Mouse (Mus musculus) CH12.LX (cell line): Measurements from ENCODE around the gene Abat. TPM values are rescaled to one million over a fixed set of nuclear protein-coding genes. Genes with fewer than 3 reads are reported as not detected.

Experiments used
- DNase-seq: peaks from one replicate; pipeline ENCODE4 v3.0.0-alpha.2; 2013; ENCODE audit errors: extremely low read depth
- H3K27ac ChIP-seq: 2 replicates; pipeline ENCODE4 v1.5.1; 2012; ENCODE audit warnings: low read depth, mild to moderate bottlenecking, control low read depth, moderate library complexity; ENCODE audit not compliant: insufficient read depth
- H3K27me3 ChIP-seq: replicated peaks from 2 replicates; pipeline ENCODE3; 2012; ENCODE audit warnings: inconsistent platforms
- H3K36me3 ChIP-seq, 2 experiments: replicated peaks in 1 of 2; 2 replicates each; pipeline versions ENCODE3 to v1.6.1; 2012; ENCODE audit warnings: inconsistent platforms in 1 of 2, low read length in 1 of 2, mild to moderate bottlenecking in 1 of 2, mixed read lengths in 1 of 2, moderate library complexity in 1 of 2; ENCODE audit not compliant: control insufficient read depth in 1 of 2, insufficient read depth in 1 of 2
- H3K4me1 ChIP-seq, 2 experiments: 2 replicates each; pipeline ENCODE4 v1.6.1; 2012; ENCODE audit warnings: inconsistent platforms in 1 of 2, moderate library complexity in 1 of 2; ENCODE audit not compliant: insufficient read depth in 2 of 2, control insufficient read depth in 1 of 2
- H3K4me2 ChIP-seq: 2 replicates; pipeline ENCODE4 v1.6.1; 2012; ENCODE audit warnings: low read depth, mild to moderate bottlenecking, control low read depth; ENCODE audit not compliant: poor library complexity, insufficient read depth, severe bottlenecking
- H3K4me3 ChIP-seq, 3 experiments: fragments of 150-350 bp in 1 of 3; sonication (generic) in 1 of 3; replicated peaks in 1 of 3; 2 replicates each; pipeline versions ENCODE3 to v1.5.1; 2011 to 2012; ENCODE audit warnings: low read depth in 2 of 3, low read length in 2 of 3, mild to moderate bottlenecking in 2 of 3, moderate library complexity in 2 of 3, control low read depth in 1 of 3, improper control_type of control experiment in 1 of 3, inconsistent platforms in 1 of 3, mixed read lengths in 1 of 3; ENCODE audit not compliant: poor library complexity in 1 of 3
- H3K79me2 ChIP-seq: replicated peaks from 2 replicates; pipeline ENCODE4 v1.6.1; 2012; ENCODE audit warnings: mild to moderate bottlenecking, moderate library complexity; ENCODE audit not compliant: control insufficient read depth, poor library complexity, insufficient read depth, severe bottlenecking; ENCODE audit errors: extremely low read depth
- H3K9ac ChIP-seq: 2 replicates; pipeline ENCODE4 v1.6.1; 2012; ENCODE audit warnings: low read depth, mild to moderate bottlenecking, control low read depth, moderate library complexity; ENCODE audit not compliant: insufficient read depth
- H3K9me3 ChIP-seq: replicated peaks from 2 replicates; pipeline ENCODE3; 2012; ENCODE audit warnings: low read length, inconsistent platforms, mixed read lengths
- BHLHE40 ChIP-seq: IDR thresholded peaks from 2 replicates; pipeline ENCODE4 v1.6.1; 2011; ENCODE audit warnings: mild to moderate bottlenecking, low read depth, low read length, improper control_type of control experiment
- CHD2 ChIP-seq: IDR thresholded peaks from 2 replicates; pipeline ENCODE4 v1.6.1; 2011; ENCODE audit warnings: low read length, improper control_type of control experiment
- CTCF ChIP-seq, 2 experiments: IDR thresholded peaks in 1 of 2; conservative IDR thresholded peaks in 1 of 2; 2 replicates each; pipeline ENCODE4 v1.5.1; 2011 to 2012; ENCODE audit warnings: low read depth in 2 of 2, low read length in 2 of 2, improper control_type of control experiment in 1 of 2, inconsistent platforms in 1 of 2, mild to moderate bottlenecking in 1 of 2, moderate library complexity in 1 of 2
- E2F4 ChIP-seq: IDR thresholded peaks from 2 replicates; pipeline ENCODE4 v1.6.1; 2011; ENCODE audit warnings: low read depth, low read length, improper control_type of control experiment; ENCODE audit not compliant: insufficient replicate concordance
- ELF1 ChIP-seq: IDR thresholded peaks from 2 replicates; pipeline ENCODE4 v1.6.1; 2014; ENCODE audit warnings: low read depth, mild to moderate bottlenecking, inconsistent platforms, low read length, improper control_type of control experiment
- EP300 ChIP-seq: IDR thresholded peaks from 2 replicates; pipeline ENCODE4 v1.6.1; 2011; ENCODE audit warnings: low read length, improper control_type of control experiment
- ETS1 ChIP-seq: conservative IDR thresholded peaks from 2 replicates; pipeline ENCODE4 v1.6.1; 2012; ENCODE audit warnings: low read depth, mild to moderate bottlenecking, inconsistent platforms, low read length, improper control_type of control experiment, moderate library complexity
- GABPA ChIP-seq: IDR thresholded peaks from 2 replicates; pipeline ENCODE4 v1.6.1; 2012; ENCODE audit warnings: low read depth, low read length, improper control_type of control experiment, inconsistent platforms; ENCODE audit not compliant: insufficient replicate concordance
- IRF4 ChIP-seq: IDR thresholded peaks from 2 replicates; pipeline ENCODE4 v1.6.1; 2014; ENCODE audit warnings: low read depth, mild to moderate bottlenecking, inconsistent platforms, low read length, improper control_type of control experiment
- MAFK ChIP-seq: IDR thresholded peaks from 2 replicates; pipeline ENCODE4 v1.6.1; 2011; ENCODE audit warnings: low read length, improper control_type of control experiment; ENCODE audit not compliant: insufficient replicate concordance
- MAX ChIP-seq: IDR thresholded peaks from 2 replicates; pipeline ENCODE4 v1.6.1; 2011; ENCODE audit warnings: low read length, improper control_type of control experiment
- MAZ ChIP-seq: IDR thresholded peaks from 2 replicates; pipeline ENCODE4 v1.6.1; 2012; ENCODE audit warnings: low read depth, mild to moderate bottlenecking, inconsistent platforms, low read length, improper control_type of control experiment, moderate library complexity
- MEF2A ChIP-seq: IDR thresholded peaks from 2 replicates; pipeline ENCODE4 v1.6.1; 2014; ENCODE audit warnings: low read depth, mild to moderate bottlenecking, inconsistent platforms, low read length, improper control_type of control experiment, borderline replicate concordance
- MXI1 ChIP-seq: IDR thresholded peaks from 2 replicates; pipeline ENCODE4 v1.6.1; 2011; ENCODE audit warnings: mild to moderate bottlenecking, low read depth, low read length, improper control_type of control experiment
- MYC ChIP-seq: IDR thresholded peaks from 2 replicates; pipeline ENCODE4 v1.6.1; 2011; ENCODE audit warnings: low read depth, mild to moderate bottlenecking, improper control_type of control experiment, low read length
- NELFE ChIP-seq: IDR thresholded peaks from 2 replicates; pipeline ENCODE4 v1.6.1; 2011; ENCODE audit warnings: low read depth, low read length, improper control_type of control experiment
- NRF1 ChIP-seq: IDR thresholded peaks from 2 replicates; pipeline ENCODE4 v1.6.1; 2014; ENCODE audit warnings: low read depth, mild to moderate bottlenecking, inconsistent platforms, low read length, improper control_type of control experiment, moderate library complexity
- POLR2A ChIP-seq: IDR thresholded peaks from 2 replicates; pipeline ENCODE4 v1.6.1; 2011; ENCODE audit warnings: low read depth, mild to moderate bottlenecking, improper control_type of control experiment, low read length
- RCOR1 ChIP-seq: conservative IDR thresholded peaks from 2 replicates; pipeline ENCODE4 v1.6.1; 2012; ENCODE audit warnings: low read depth, mild to moderate bottlenecking, inconsistent platforms, low read length, improper control_type of control experiment
- SMC3 ChIP-seq: IDR thresholded peaks from 2 replicates; pipeline ENCODE4 v1.6.1; 2011; ENCODE audit warnings: low read depth, low read length, improper control_type of control experiment
- TCF12 ChIP-seq: IDR thresholded peaks from 2 replicates; pipeline ENCODE4 v1.6.1; 2014; ENCODE audit warnings: low read depth, mild to moderate bottlenecking, inconsistent platforms, low read length, improper control_type of control experiment
- USF1 ChIP-seq: IDR thresholded peaks from 2 replicates; pipeline ENCODE4 v1.6.1; 2014; ENCODE audit warnings: low read depth, mild to moderate bottlenecking, inconsistent platforms, low read length, improper control_type of control experiment
- USF2 ChIP-seq: conservative IDR thresholded peaks from 2 replicates; pipeline ENCODE4 v1.6.1; 2011; ENCODE audit warnings: low read depth, low read length, improper control_type of control experiment
- ZKSCAN1 ChIP-seq: IDR thresholded peaks from 2 replicates; pipeline ENCODE4 v1.6.1; 2012; ENCODE audit warnings: low read depth, inconsistent platforms, low read length, improper control_type of control experiment, borderline replicate concordance
- ZNF384 ChIP-seq: IDR thresholded peaks from 2 replicates; pipeline ENCODE4 v1.6.1; 2012; ENCODE audit warnings: low read depth, low read length, improper control_type of control experiment, inconsistent platforms
- dilution Hi-C: fragments of 300-500 bp; cut with MboI; formaldehyde crosslinking; loops from 2 replicates; pipeline ENCODE4 v1.14.3; 2020; ENCODE audit warnings: low sequenced_read_pairs; ENCODE audit not compliant: extremely low pct_unique_long_range_greater_than_20kb, extremely low pct_ligation_motif_present
- in situ Hi-C: fragments of 300-500 bp; cut with MboI; formaldehyde crosslinking; loops from 3 replicates; pipeline ENCODE4 v1.14.3; 2019; ENCODE audit warnings: low sequenced_read_pairs, low pct_ligation_motif_present, low pct_unique_long_range_greater_than_20kb, mixed read lengths
- polyA plus RNA-seq: library from polyadenylated mRNA; unstranded; fragments of >175 nt; gene quantifications from 2 replicates; pipeline ENCODE4 v1.2.1, GENCODE M21; 2012; ENCODE audit warnings: low read depth; ENCODE audit not compliant: insufficient read length
- total RNA-seq, 2 experiments: library from RNA; depleted of rRNA; stranded (reverse); fragments of 300-350 nt in 1 of 2; fragments of >200 nt in 1 of 2; gene quantifications; 2 replicates each; pipeline ENCODE4 v1.2.3; 2012 to 2014

The Abat gene
- total and polyA plus RNA-seq, 3 experiments, result 0.17 TPM; not detected in 2

DNA sequence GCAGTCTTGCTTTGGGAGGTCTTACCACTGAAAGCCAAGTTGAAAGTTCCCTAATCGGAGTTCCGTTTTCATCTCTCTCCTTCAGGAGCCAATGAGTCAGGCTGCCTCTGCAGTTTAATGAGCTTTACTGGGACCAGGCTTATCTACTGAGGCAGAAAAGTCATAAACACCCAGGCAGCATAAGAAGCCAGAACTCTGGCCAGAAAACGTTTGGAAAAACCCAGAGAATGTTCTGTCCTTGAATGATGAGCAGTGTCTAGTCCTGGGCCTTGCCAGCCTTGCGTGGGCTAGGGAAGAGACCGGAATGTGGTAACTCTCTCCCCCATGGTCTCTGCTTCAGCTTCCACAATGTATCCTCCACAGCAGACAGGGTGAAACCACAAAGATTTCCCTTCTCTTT lies 71.8 kb downstream of the Abat start:
- Histone ChIP-seq H3K4me1 (no peaks in the 10 kb centered on the region), H3K4me2 (no peak overlapping the region), H3K79me2 (no peaks in the 10 kb centered on the region), H3K9me3 (peaks cover 12% of the 10 kb centered on the region), H3K27ac (no peak overlapping the region), H3K27me3 (peaks cover 78% of the 10 kb centered on the region), H3K4me3 (no peak overlapping the region), H3K36me3 (no peaks in the 10 kb centered on the region), H3K9ac (no peak overlapping the region)
- no peak for TF ChIP-seq ELF1
- TF ChIP-seq TCF12, result no peak
- TF ChIP-seq RCOR1, result no peak
- TF ChIP-seq BHLHE40, result no peak
- TF ChIP-seq GABPA, result no peak
- TF ChIP-seq ETS1, result no peak
- no peak for TF ChIP-seq MEF2A
- TF ChIP-seq SMC3, result no peak
- TF ChIP-seq NRF1, result no peak
- no peak for TF ChIP-seq ZNF384
- TF ChIP-seq MAZ, result no peak
- TF ChIP-seq NELFE, result no peak
- TF ChIP-seq ZKSCAN1, result no peak
- TF ChIP-seq USF1, result no peak
- no peak for TF ChIP-seq E2F4
- TF ChIP-seq USF2, result no peak
- dilution Hi-C loops (no loop called here), in situ Hi-C loops (no loop called here)
- DNase-seq, result no peak

DNA sequence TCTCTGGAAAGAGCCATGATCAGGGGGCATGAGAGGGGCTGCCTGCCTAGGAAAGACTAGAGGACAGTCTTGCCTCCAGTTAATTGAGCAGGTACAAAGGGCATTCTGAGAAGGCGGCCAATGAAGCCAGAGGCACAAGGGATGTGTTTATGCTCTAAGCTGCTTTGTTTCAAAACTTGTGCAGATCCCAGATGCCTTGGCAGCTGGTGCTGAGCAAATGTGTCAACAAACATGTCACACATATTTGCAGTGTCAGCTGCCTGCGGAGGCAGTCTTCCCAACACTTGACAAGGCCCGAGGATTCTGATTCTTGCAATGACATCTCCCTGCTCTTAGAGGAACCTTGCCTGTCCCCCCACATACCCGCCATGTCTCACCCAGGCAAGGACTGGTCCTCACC lies 82.2 kb downstream of the Abat start:
- in situ Hi-C loops, result no loop called here
- no peak overlapping the region for H3K4me2 ChIP-seq
- H3K36me3 ChIP-seq, result no peaks in the 10 kb centered on the region
- H3K9me3 ChIP-seq, result no peaks in the 10 kb centered on the region
- TF ChIP-seq MAFK (no peak), E2F4 (no peak), ZKSCAN1 (no peak), MAZ (no peak), MXI1 (no peak), IRF4 (no peak), NRF1 (no peak), BHLHE40 (no peak), MAX (no peak), EP300 (no peak), NELFE (no peak), TCF12 (no peak), ELF1 (no peak), CTCF (conservative IDR thresholded peaks at IDR 0.05 in 1 of 2, IDR thresholded peaks at IDR 0.05 in 1 of 2; ENCODE audit: low read depth in 2 of 2, low read length in 2 of 2) (no peak), POLR2A (no peak), MEF2A (no peak), MYC (no peak), ZNF384 (no peak), GABPA (no peak), CHD2 (no peak)
- TF ChIP-seq, all 38 proteins: peak for 0
- Histone ChIP-seq H3K27ac (no peak overlapping the region), H3K9ac (no peak overlapping the region), H3K79me2 (no peaks in the 10 kb centered on the region), H3K4me1 (no peaks in the 10 kb centered on the region), H3K27me3 (peaks cover 68% of the 10 kb centered on the region), H3K4me3 (no peak overlapping the region)
- dilution Hi-C loops, result no loop called here
- DNase-seq, result no peak
